In the genomic region with DNA sequence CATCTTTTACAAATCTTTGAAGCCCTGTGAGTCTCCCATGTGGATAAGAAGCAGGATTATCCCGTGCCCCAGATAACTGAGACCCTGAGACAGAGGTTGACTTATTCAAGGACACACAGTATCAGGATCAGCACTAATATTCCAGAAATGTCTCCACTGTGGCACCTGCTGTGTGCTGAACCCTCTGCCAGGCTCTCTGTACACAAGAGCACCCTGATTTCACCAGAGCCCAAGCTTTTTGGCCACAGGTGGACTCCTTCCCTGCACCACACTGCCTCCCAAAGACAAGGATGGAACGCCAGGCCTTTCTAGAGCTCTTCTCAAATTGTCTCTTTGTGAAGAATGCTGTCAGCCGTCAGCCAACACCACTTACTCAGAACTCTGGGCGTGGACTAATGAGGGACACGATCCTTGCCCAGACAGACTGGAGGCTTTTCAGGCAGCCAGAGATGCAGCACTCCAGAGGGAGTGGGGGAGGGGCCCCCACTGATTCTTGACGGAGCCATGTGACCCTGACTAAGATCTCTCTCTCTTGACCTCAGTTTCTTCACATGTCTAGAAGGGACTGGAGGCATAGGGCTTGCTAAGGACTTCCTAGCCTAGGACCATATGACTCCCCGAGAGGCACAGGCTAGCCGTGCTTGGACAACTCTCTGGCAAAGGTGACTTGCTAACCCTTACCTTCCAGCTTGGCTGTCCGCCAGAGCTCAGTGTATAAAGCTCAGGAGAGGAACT, we compare ENCODE assay signal across 9 mouse cellular contexts.
DNase-seq lines count a peak whose midpoint lies in the region; ATAC-seq lines count a peak whose summit lies in the region.
"Had no signal": no experiment of that assay in that cellular context is flagged by ENCODE, and none has a peak within 500 bp of the region (broad histone marks: within the 10 kb centered on the region; RNA-seq: fewer than 3 reads in every experiment).

No protein-coding gene starts in this region.

- H3K4me2 ChIP-seq in hindbrain, embryonic 11.5 days (replicated peaks; ENCODE audit: low read depth, low read length), result no peak overlapping the region
- H3K4me2 ChIP-seq in hindbrain, embryonic 14.5 days (replicated peaks), result no peak overlapping the region
- peak overlapping the region; percentile 33 for H3K4me2 ChIP-seq in embryonic facial prominence, embryonic 13.5 days
- H3K4me2 ChIP-seq in lung, embryonic 15.5 days, result peak overlapping the region; percentile 29

- intact Hi-C loops in heart, postnatal 14 days (cut with DNase I), result no loop called here

- H3K4me1 ChIP-seq in hindbrain, embryonic 11.5 days (replicated peaks; ENCODE audit: control insufficient read depth, insufficient read depth, low read length), result no peaks in the 10 kb centered on the region
- H3K4me1 ChIP-seq in hindbrain, embryonic 14.5 days (replicated peaks; ENCODE audit: control insufficient read depth, insufficient read depth, low read length), result peaks cover 4% of the 10 kb centered on the region
- peaks cover 77% of the 10 kb centered on the region for H3K4me1 ChIP-seq in embryonic facial prominence, embryonic 13.5 days
- H3K4me1 ChIP-seq in lung, embryonic 15.5 days, result peaks cover 67% of the 10 kb centered on the region

- H3K27ac ChIP-seq in hindbrain, embryonic 11.5 days (ENCODE audit: low read depth, low read length), result no peak overlapping the region
- no peak overlapping the region for H3K27ac ChIP-seq in hindbrain, embryonic 14.5 days
- peak overlapping the region; percentile 89 for H3K27ac ChIP-seq in embryonic facial prominence, embryonic 13.5 days
- H3K27ac ChIP-seq in lung, embryonic 15.5 days, result peak overlapping the region; percentile 32

- no peaks in the 10 kb centered on the region for H3K36me3 ChIP-seq in hindbrain, embryonic 11.5 days (ENCODE audit: control insufficient read depth, insufficient read depth, low read length)
- no peaks in the 10 kb centered on the region for H3K36me3 ChIP-seq in hindbrain, embryonic 14.5 days (replicated peaks; ENCODE audit: control insufficient read depth, insufficient read depth)
- no peaks in the 10 kb centered on the region for H3K36me3 ChIP-seq in embryonic facial prominence, embryonic 13.5 days
- H3K36me3 ChIP-seq in lung, embryonic 15.5 days, result no peaks in the 10 kb centered on the region
- H3K36me3 ChIP-seq: G1E had no signal

- no peak overlapping the region for H3K4me3 ChIP-seq in hindbrain, embryonic 11.5 days (ENCODE audit: low read depth, low read length)
- H3K4me3 ChIP-seq in hindbrain, embryonic 14.5 days (replicated peaks; ENCODE audit: low read length), result no peak overlapping the region
- H3K4me3 ChIP-seq in embryonic facial prominence, embryonic 13.5 days, result no peak overlapping the region
- no peak overlapping the region for H3K4me3 ChIP-seq in lung, embryonic 15.5 days

- no peaks in the 10 kb centered on the region for H3K9me3 ChIP-seq in hindbrain, embryonic 11.5 days (ENCODE audit: control insufficient read depth, low read length)
- no peaks in the 10 kb centered on the region for H3K9me3 ChIP-seq in hindbrain, embryonic 14.5 days (ENCODE audit: control insufficient read depth, low read length)
- H3K9me3 ChIP-seq in embryonic facial prominence, embryonic 13.5 days, result no peaks in the 10 kb centered on the region
- H3K9me3 ChIP-seq in lung, embryonic 15.5 days, result no peaks in the 10 kb centered on the region
- H3K9me3 ChIP-seq: G1E had no signal

- 35% methylated on average over 9 of the region's 9 CpGs for WGBS in hindbrain, embryonic 11.5 days
- 40% methylated on average over 9 of the region's 9 CpGs for WGBS in hindbrain, embryonic 14.5 days
- 30% methylated on average over 9 of the region's 9 CpGs for WGBS in embryonic facial prominence, embryonic 13.5 days
- WGBS in lung, embryonic 15.5 days, result 12% methylated on average over 9 of the region's 9 CpGs

- DNase-seq in hindbrain, embryonic 11.5 days (ENCODE audit: low spot score), result peak; percentile 41
- no peak for DNase-seq in hindbrain, embryonic 14.5 days (ENCODE audit: low spot score)
- peak; percentile 70 to 78 for DNase-seq in heart, postnatal 14 days
- DNase-seq in frontal cortex, postnatal 25 days (ENCODE audit: low spot score in 2 of 2), result no peak
- no peak for DNase-seq in natural killer cell, adult 2 months (ENCODE audit: low spot score in 2 of 2)

- H3K9ac ChIP-seq in hindbrain, embryonic 11.5 days (ENCODE audit: low read depth, low read length), result no peak overlapping the region
- H3K9ac ChIP-seq in hindbrain, embryonic 14.5 days, result no peak overlapping the region
- no peak overlapping the region for H3K9ac ChIP-seq in embryonic facial prominence, embryonic 13.5 days
- no peak overlapping the region for H3K9ac ChIP-seq in lung, embryonic 15.5 days

- peak; percentile 35; the same call in 1 of the 2 replicates for ATAC-seq in hindbrain, embryonic 11.5 days (ENCODE audit: low FRiP score)
- ATAC-seq in hindbrain, embryonic 14.5 days (ENCODE audit: low FRiP score), result no peak
- ATAC-seq in embryonic facial prominence, embryonic 13.5 days (ENCODE audit: insufficient number of reproducible peaks, insufficient read depth, low FRiP score, low TSS enrichment, low read depth), result no peak
- peak; percentile 55 for ATAC-seq in lung, embryonic 15.5 days (ENCODE audit: borderline replicate concordance, extremely low read depth, low FRiP score, low TSS enrichment)
- no peak for ATAC-seq in activated CD4-positive, CD25-positive, alpha-beta regulatory T cell, adult 4 months

- H3K27me3 ChIP-seq in hindbrain, embryonic 11.5 days (ENCODE audit: control insufficient read depth, insufficient read depth, low read length), result no peaks in the 10 kb centered on the region
- peaks cover 5% of the 10 kb centered on the region; the same call in 1 of the 2 replicates for H3K27me3 ChIP-seq in hindbrain, embryonic 14.5 days (ENCODE audit: control insufficient read depth, insufficient read depth, low read length)
- H3K27me3 ChIP-seq in embryonic facial prominence, embryonic 13.5 days, result no peaks in the 10 kb centered on the region
- no peaks in the 10 kb centered on the region for H3K27me3 ChIP-seq in lung, embryonic 15.5 days

Comparison
In these comparisons a context has a peak if more than half of its experiments do, and no peak if none do; other contexts are left out.
1. ATAC-seq: peak in hindbrain, embryonic 11.5 days (single experiment) and lung, embryonic 15.5 days (single experiment); none in hindbrain, embryonic 14.5 days (single experiment), embryonic facial prominence, embryonic 13.5 days (single experiment) and activated CD4-positive, CD25-positive, alpha-beta regulatory T cell, adult 4 months (single experiment).
2. DNase-seq: peak in hindbrain, embryonic 11.5 days (single experiment) and heart, postnatal 14 days (2 of 2); none in hindbrain, embryonic 14.5 days (single experiment), frontal cortex, postnatal 25 days (0 of 2) and natural killer cell, adult 2 months (0 of 2).
3. H3K27ac ChIP-seq: peak in embryonic facial prominence, embryonic 13.5 days (single experiment) and lung, embryonic 15.5 days (single experiment); none in hindbrain, embryonic 11.5 days (single experiment) and hindbrain, embryonic 14.5 days (single experiment).
4. H3K4me2 ChIP-seq: peak in embryonic facial prominence, embryonic 13.5 days (single experiment) and lung, embryonic 15.5 days (single experiment); none in hindbrain, embryonic 11.5 days (single experiment) and hindbrain, embryonic 14.5 days (single experiment).